Mouse (Mus musculus): ENCODE measurements at regions not wholly inside any gene's neighbourhood (a gene's known extent, or its start where the extent isn't known, plus 50 kb on each side); places are given as distances from the start of the nearest gene placed in this dataset.

GRCm38 (mm10) chr4:31594089-31594488 lies 369.8 kb upstream of the Map3k7 start:
- DNase-seq (ENCODE audit: low spot score) (no peak), ATAC-seq (ENCODE audit: extremely low read depth, insufficient number of reproducible peaks, low FRiP score, poor library complexity, severe bottlenecking) (no peak)
- H3K9me3 ChIP-seq (replicated peaks) = peaks cover 2% of the 10 kb centered on the region; the same call in 1 of the 2 replicates
- H3K4me3 ChIP-seq (ENCODE audit: low read depth, low read length) = no peak overlapping the region
- no peaks in the 10 kb centered on the region for H3K27me3 ChIP-seq (ENCODE audit: insufficient read depth, low read length)
- no peaks in the 10 kb centered on the region for H3K4me1 ChIP-seq (ENCODE audit: insufficient read depth, low read depth, low read length)
- H3K36me3 ChIP-seq (replicated peaks) = no peaks in the 10 kb centered on the region
- TF ChIP-seq TAL1 (conservative IDR thresholded peaks at IDR 0.05; ENCODE audit: low read depth, low read length) = no peak
- no peak for TF ChIP-seq GATA2 (IDR thresholded peaks at IDR 0.05; ENCODE audit: borderline replicate concordance, low read depth, low read length)
- TF ChIP-seq POLR2AphosphoS5 (IDR thresholded peaks at IDR 0.05; ENCODE audit: insufficient replicate concordance, low read depth, low read length) = no peak
- TF ChIP-seq GATA1 (IDR thresholded peaks at IDR 0.05; ENCODE audit: borderline replicate concordance, low read length) = no peak
- no peak for TF ChIP-seq CTCF (IDR thresholded peaks at IDR 0.05; ENCODE audit: low read depth, low read length)

GRCm38 (mm10) chr4:31601536-31601935 lies 362.4 kb upstream of the Map3k7 start:
- no peak for ATAC-seq (ENCODE audit: extremely low read depth, insufficient number of reproducible peaks, low FRiP score, poor library complexity, severe bottlenecking)
- no peaks in the 10 kb centered on the region for H3K4me1 ChIP-seq (ENCODE audit: insufficient read depth, low read depth, low read length)
- TF ChIP-seq TAL1 (conservative IDR thresholded peaks at IDR 0.05; ENCODE audit: low read depth, low read length) = no peak
- TF ChIP-seq POLR2AphosphoS5 (IDR thresholded peaks at IDR 0.05; ENCODE audit: insufficient replicate concordance, low read depth, low read length) = no peak
- no peak for TF ChIP-seq GATA2 (IDR thresholded peaks at IDR 0.05; ENCODE audit: borderline replicate concordance, low read depth, low read length)
- TF ChIP-seq CTCF (IDR thresholded peaks at IDR 0.05; ENCODE audit: low read depth, low read length) = no peak
- TF ChIP-seq GATA1 (IDR thresholded peaks at IDR 0.05; ENCODE audit: borderline replicate concordance, low read length) = no peak
- no peaks in the 10 kb centered on the region for H3K36me3 ChIP-seq (replicated peaks)
- no peak for DNase-seq (ENCODE audit: low spot score)
- 0 out of 2 replicates have a peak, but pooled peaks cover 2% of the 10 kb centered on the region for H3K9me3 ChIP-seq (replicated peaks)
- H3K27me3 ChIP-seq (ENCODE audit: insufficient read depth, low read length) = no peaks in the 10 kb centered on the region
- no peak overlapping the region for H3K4me3 ChIP-seq (ENCODE audit: low read depth, low read length)

- TF ChIP-seq GATA1 (IDR thresholded peaks at IDR 0.05; ENCODE audit: borderline replicate concordance, low read length) (no peak), GATA2 (IDR thresholded peaks at IDR 0.05; ENCODE audit: borderline replicate concordance, low read depth, low read length) (no peak), POLR2AphosphoS5 (IDR thresholded peaks at IDR 0.05; ENCODE audit: insufficient replicate concordance, low read depth, low read length) (no peak), TAL1 (conservative IDR thresholded peaks at IDR 0.05; ENCODE audit: low read depth, low read length) (no peak), CTCF (IDR thresholded peaks at IDR 0.05; ENCODE audit: low read depth, low read length) (no peak)
Measured at GRCm38 (mm10) chr4:31603776-31604175, 360.1 kb upstream of the Map3k7 start.

GRCm38 (mm10) chr4:31608811-31609210 lies 355.1 kb upstream of the Map3k7 start:
- H3K9me3 ChIP-seq (replicated peaks) = peaks cover 10% of the 10 kb centered on the region

More at GRCm38 (mm10) chr4:31603776-31604175, 360.1 kb upstream of the Map3k7 start:
- Histone ChIP-seq H3K4me1 (ENCODE audit: insufficient read depth, low read depth, low read length) (no peaks in the 10 kb centered on the region), H3K9me3 (replicated peaks) (no peaks in the 10 kb centered on the region), H3K36me3 (replicated peaks) (no peaks in the 10 kb centered on the region), H3K4me3 (ENCODE audit: low read depth, low read length) (no peak overlapping the region), H3K27me3 (ENCODE audit: insufficient read depth, low read length) (no peaks in the 10 kb centered on the region)
- ATAC-seq (ENCODE audit: extremely low read depth, insufficient number of reproducible peaks, low FRiP score, poor library complexity, severe bottlenecking) = no peak
- DNase-seq (ENCODE audit: low spot score) = no peak

GRCm38 (mm10) chr4:31609559-31609958 lies 354.3 kb upstream of the Map3k7 start:
- Histone ChIP-seq H3K27me3 (ENCODE audit: insufficient read depth, low read length) (no peaks in the 10 kb centered on the region), H3K4me3 (ENCODE audit: low read depth, low read length) (no peak overlapping the region), H3K36me3 (replicated peaks) (no peaks in the 10 kb centered on the region), H3K9me3 (replicated peaks) (peaks cover 10% of the 10 kb centered on the region), H3K4me1 (ENCODE audit: insufficient read depth, low read depth, low read length) (no peaks in the 10 kb centered on the region)
- DNase-seq (ENCODE audit: low spot score) (no peak), ATAC-seq (ENCODE audit: extremely low read depth, insufficient number of reproducible peaks, low FRiP score, poor library complexity, severe bottlenecking) (no peak)
- TF ChIP-seq GATA1 (IDR thresholded peaks at IDR 0.05; ENCODE audit: borderline replicate concordance, low read length) (no peak), GATA2 (IDR thresholded peaks at IDR 0.05; ENCODE audit: borderline replicate concordance, low read depth, low read length) (no peak), TAL1 (conservative IDR thresholded peaks at IDR 0.05; ENCODE audit: low read depth, low read length) (no peak), CTCF (IDR thresholded peaks at IDR 0.05; ENCODE audit: low read depth, low read length) (no peak), POLR2AphosphoS5 (IDR thresholded peaks at IDR 0.05; ENCODE audit: insufficient replicate concordance, low read depth, low read length) (no peak)

More at GRCm38 (mm10) chr4:31608811-31609210, 355.1 kb upstream of the Map3k7 start:
- TF ChIP-seq POLR2AphosphoS5 (IDR thresholded peaks at IDR 0.05; ENCODE audit: insufficient replicate concordance, low read depth, low read length) (no peak), CTCF (IDR thresholded peaks at IDR 0.05; ENCODE audit: low read depth, low read length) (no peak), GATA1 (IDR thresholded peaks at IDR 0.05; ENCODE audit: borderline replicate concordance, low read length) (no peak), TAL1 (conservative IDR thresholded peaks at IDR 0.05; ENCODE audit: low read depth, low read length) (no peak), GATA2 (IDR thresholded peaks at IDR 0.05; ENCODE audit: borderline replicate concordance, low read depth, low read length) (no peak)
- ATAC-seq (ENCODE audit: extremely low read depth, insufficient number of reproducible peaks, low FRiP score, poor library complexity, severe bottlenecking) (no peak), DNase-seq (ENCODE audit: low spot score) (no peak)
- Histone ChIP-seq H3K36me3 (replicated peaks) (no peaks in the 10 kb centered on the region), H3K4me1 (ENCODE audit: insufficient read depth, low read depth, low read length) (no peaks in the 10 kb centered on the region), H3K27me3 (ENCODE audit: insufficient read depth, low read length) (no peaks in the 10 kb centered on the region), H3K4me3 (ENCODE audit: low read depth, low read length) (no peak overlapping the region)

GRCm38 (mm10) chr4:31612147-31612824 lies 351.6 kb upstream of the Map3k7 start:
- Histone ChIP-seq H3K4me3 (ENCODE audit: low read depth, low read length) (no peak overlapping the region), H3K9me3 (replicated peaks) (peaks cover 10% of the 10 kb centered on the region), H3K4me1 (ENCODE audit: insufficient read depth, low read depth, low read length) (no peaks in the 10 kb centered on the region), H3K27me3 (ENCODE audit: insufficient read depth, low read length) (no peaks in the 10 kb centered on the region), H3K36me3 (replicated peaks) (no peaks in the 10 kb centered on the region)
- no peak for TF ChIP-seq POLR2AphosphoS5 (IDR thresholded peaks at IDR 0.05; ENCODE audit: insufficient replicate concordance, low read depth, low read length)
- TF ChIP-seq GATA2 (IDR thresholded peaks at IDR 0.05; ENCODE audit: borderline replicate concordance, low read depth, low read length) = no peak
- no peak for TF ChIP-seq TAL1 (conservative IDR thresholded peaks at IDR 0.05; ENCODE audit: low read depth, low read length)
- TF ChIP-seq CTCF (IDR thresholded peaks at IDR 0.05; ENCODE audit: low read depth, low read length) = no peak
- no peak for TF ChIP-seq GATA1 (IDR thresholded peaks at IDR 0.05; ENCODE audit: borderline replicate concordance, low read length)
- no peak for DNase-seq (ENCODE audit: low spot score)
- no peak for ATAC-seq (ENCODE audit: extremely low read depth, insufficient number of reproducible peaks, low FRiP score, poor library complexity, severe bottlenecking)
